Mouse (Mus musculus) midbrain, embryonic 14.5 days (tissue): ENCODE measurements around the gene Shisa3. TPM values are rescaled to one million over a fixed set of nuclear protein-coding genes. Genes with fewer than 3 reads are reported as not detected.
A peak's percentile ranks its signal among the peaks of the same experiment; 100 is the strongest.

Source experiments
- ATAC-seq: fragments of 200-750 bp; cut with Nextera tagmentation; 2 replicates; pipeline ENCODE4 v1.8.0; 2017; ENCODE audit warnings: moderate number of reproducible peaks, moderate library complexity; ENCODE audit not compliant: low FRiP score, low TSS enrichment
- DNase-seq: peaks from one replicate; pipeline ENCODE4 v3.0.0-alpha.2; 2015
- H3K27ac ChIP-seq: fragments of 300-500 bp; sonication (generic); replicated peaks from 2 replicates; pipeline ENCODE4 v1.5.1; 2014; ENCODE audit warnings: mild to moderate bottlenecking, low read depth, low read length, moderate library complexity
- H3K27me3 ChIP-seq: fragments of 300-500 bp; sonication (generic); 2 replicates; pipeline ENCODE4 v1.6.1; 2014; ENCODE audit warnings: low read length, control low read depth, mixed read lengths; ENCODE audit not compliant: control insufficient read depth, insufficient read depth
- H3K36me3 ChIP-seq: fragments of 300-500 bp; sonication (generic); 2 replicates; pipeline ENCODE4 v1.6.1; 2014; ENCODE audit warnings: low read length, control low read depth; ENCODE audit not compliant: control insufficient read depth, insufficient read depth
- H3K4me1 ChIP-seq: fragments of 300-500 bp; sonication (generic); 2 replicates; pipeline ENCODE4 v1.6.1; 2014; ENCODE audit warnings: mild to moderate bottlenecking, antibody characterized with exemption, low read length, control low read depth; ENCODE audit not compliant: control insufficient read depth, insufficient read depth
- H3K4me2 ChIP-seq: fragments of 300-500 bp; sonication (generic); 2 replicates; pipeline ENCODE4 v1.6.1; 2014; ENCODE audit warnings: mild to moderate bottlenecking, low read length, moderate library complexity
- H3K4me3 ChIP-seq: fragments of 300-500 bp; sonication (generic); replicated peaks from 2 replicates; pipeline ENCODE4 v1.5.1; 2014; ENCODE audit warnings: low read depth, low read length
- H3K9ac ChIP-seq: fragments of 300-500 bp; sonication (generic); replicated peaks from 2 replicates; pipeline ENCODE4 v1.6.1; 2014; ENCODE audit warnings: mild to moderate bottlenecking, low read length, moderate library complexity
- H3K9me3 ChIP-seq: fragments of 300-500 bp; sonication (generic); 2 replicates; pipeline ENCODE4 v1.6.1; 2016; ENCODE audit warnings: low read length, control low read depth, mixed read lengths; ENCODE audit not compliant: control insufficient read depth
- WGBS: fragments of 180-500 bp; shearing (Covaris S2); extraction: QIAGEN DNeasy Blood & Tissue Kit; methylation state at CpG from one replicate; pipeline ENCODE4 v1.1.7; 2014; 5-methylcytosine and 5-hydroxymethylcytosine counted together
- polyA plus RNA-seq: library from polyadenylated mRNA; unstranded; fragments of >200 nt; fragmentation: Nextera tagmentation; extraction: Ambion mirVana; gene quantifications from 2 replicates; pipeline ENCODE4 v1.2.1, GENCODE M21; 2014

Shisa3 gene
- polyA plus RNA-seq, 1 experiment from 2014 or later = 32.7 TPM

DNA sequence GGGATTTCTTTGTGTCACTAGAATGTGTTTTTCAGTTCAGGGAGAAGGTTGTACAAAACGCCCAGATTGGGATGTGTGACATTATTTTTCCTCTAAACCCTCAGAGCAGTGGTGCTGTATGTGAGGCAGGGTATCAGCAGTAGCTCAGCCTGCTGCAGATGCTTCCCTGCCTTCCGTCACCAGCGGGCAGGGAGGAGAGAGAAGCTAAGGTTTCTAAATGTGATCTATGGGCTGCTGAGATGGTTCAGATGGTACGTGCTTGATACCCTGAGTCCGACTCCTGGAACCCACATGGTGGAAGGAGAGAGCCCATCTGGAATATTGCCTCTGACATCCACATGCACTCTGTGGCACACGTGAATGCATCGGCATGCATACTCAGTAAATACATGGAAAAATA lies 12.1 kb upstream of the Shisa3 start:
- no peaks in the 10 kb centered on the region for H3K4me1 ChIP-seq
- WGBS = 83% methylated on average over 7 of the region's 7 CpGs
- H3K9ac ChIP-seq = no peak overlapping the region
- H3K27ac ChIP-seq = no peak overlapping the region
- no peak overlapping the region for H3K4me3 ChIP-seq
- DNase-seq = no peak
- H3K36me3 ChIP-seq = no peaks in the 10 kb centered on the region
- ATAC-seq = no peak
- H3K9me3 ChIP-seq = no peaks in the 10 kb centered on the region
- peaks cover 14% of the 10 kb centered on the region; the same call in 1 of the 2 replicates for H3K27me3 ChIP-seq
- no peak overlapping the region for H3K4me2 ChIP-seq

DNA sequence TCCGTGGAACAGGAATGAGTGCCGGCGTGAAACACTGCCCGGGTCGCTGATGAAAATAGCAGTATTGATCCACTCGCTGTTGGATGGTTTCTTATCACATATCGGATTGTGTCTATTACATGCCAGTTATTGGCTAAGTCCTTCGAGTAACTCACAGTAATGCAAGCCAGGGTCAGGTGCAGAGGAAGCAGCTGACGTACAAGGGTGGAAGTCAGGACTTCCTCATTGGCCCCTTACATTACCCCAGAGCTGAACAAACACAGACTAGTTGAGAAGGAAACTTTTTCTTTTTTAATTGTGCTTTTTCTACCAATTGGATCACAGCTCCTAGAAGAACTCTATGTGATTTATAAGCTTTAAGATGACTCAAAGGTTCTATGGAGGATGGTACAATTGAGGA lies 7.7 kb upstream of the Shisa3 start:
- no peaks in the 10 kb centered on the region for H3K4me1 ChIP-seq
- DNase-seq (no peak), ATAC-seq (no peak)
- no peaks in the 10 kb centered on the region for H3K9me3 ChIP-seq
- H3K27ac ChIP-seq = no peak overlapping the region
- no peaks in the 10 kb centered on the region for H3K36me3 ChIP-seq
- WGBS = 91% methylated on average over 9 of the region's 9 CpGs
- H3K27me3 ChIP-seq = peaks cover 41% of the 10 kb centered on the region; the same call in 1 of the 2 replicates
- H3K4me2 ChIP-seq = no peak overlapping the region
- no peak overlapping the region for H3K9ac ChIP-seq
- no peak overlapping the region for H3K4me3 ChIP-seq

DNA sequence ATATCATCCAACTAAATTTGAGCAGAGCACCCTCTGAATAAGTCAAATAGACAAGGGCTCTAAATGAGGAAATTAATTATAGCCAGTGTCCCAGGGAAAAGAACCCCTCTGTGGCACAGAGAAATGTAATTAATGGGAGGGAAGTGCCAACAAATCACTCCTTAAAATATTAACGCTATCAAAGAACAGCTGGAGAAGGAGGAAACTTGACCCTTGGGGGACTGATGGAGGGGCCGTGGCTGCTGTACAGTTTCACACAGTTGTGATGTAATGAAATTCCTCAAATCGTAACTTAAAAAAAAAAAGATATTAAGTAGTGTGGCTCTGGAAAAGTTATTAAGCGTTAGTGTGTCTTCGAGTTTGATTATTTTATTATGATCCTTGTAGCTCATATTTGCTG lies 1.7 kb upstream of the Shisa3 start:
- DNase-seq (no peak), ATAC-seq (no peak)
- Histone ChIP-seq H3K4me3 (no peak overlapping the region), H3K36me3 (no peaks in the 10 kb centered on the region), H3K9me3 (no peaks in the 10 kb centered on the region), H3K4me2 (no peak overlapping the region), H3K27me3 (peaks cover 73% of the 10 kb centered on the region), H3K27ac (no peak overlapping the region), H3K9ac (no peak overlapping the region), H3K4me1 (peaks cover 17% of the 10 kb centered on the region)
- 40% methylated on average over 5 of the region's 5 CpGs for WGBS

DNA sequence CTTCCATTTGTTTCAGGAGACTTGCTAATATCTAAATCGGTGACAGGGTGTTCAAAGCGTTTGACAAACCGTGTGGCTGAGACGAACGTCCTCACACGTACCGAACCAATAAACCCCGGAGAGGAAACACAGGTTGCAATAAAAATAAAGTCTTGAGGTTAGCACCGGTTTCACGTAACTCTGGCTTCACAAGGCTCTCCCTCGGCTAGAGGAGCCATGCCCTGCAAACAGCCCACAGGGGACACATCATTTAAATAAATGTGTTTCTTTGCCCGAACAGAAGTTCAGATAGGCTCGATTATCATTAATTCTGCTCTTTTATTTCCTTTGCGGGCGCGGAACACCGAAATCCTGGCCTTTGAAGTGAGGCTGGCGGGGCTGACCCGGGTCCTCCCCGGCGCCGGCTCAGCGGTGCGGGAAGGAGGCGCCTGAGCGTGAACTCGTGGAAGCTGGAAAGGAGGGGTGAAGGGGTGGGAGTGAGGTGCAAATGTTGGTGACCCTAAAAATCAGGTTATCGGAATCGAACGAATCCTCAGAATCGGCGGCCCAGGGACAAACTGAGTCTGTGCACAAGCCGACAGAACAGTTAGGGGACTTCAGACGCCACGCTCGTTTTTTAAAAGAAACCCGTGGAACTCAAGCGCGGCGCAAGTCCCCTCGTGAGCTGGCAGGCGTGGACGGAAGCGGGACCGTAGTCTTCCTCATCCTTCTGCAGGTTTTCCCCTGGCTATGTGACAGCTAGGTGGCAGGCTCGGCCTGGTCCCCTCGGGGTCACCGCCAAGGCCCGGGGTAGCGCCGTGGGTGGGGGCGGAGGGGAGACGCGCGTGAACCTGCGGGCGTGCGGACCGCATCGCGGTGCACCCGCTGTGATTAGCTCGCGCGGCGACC lies 522 bp upstream of the Shisa3 start:
- WGBS = under 1% methylated on average over 66 of the region's 66 CpGs
- Histone ChIP-seq H3K4me2 (peak overlapping the region; percentile 76), H3K4me1 (peaks cover 17% of the 10 kb centered on the region), H3K27ac (no peak overlapping the region), H3K9ac (peak overlapping the region; percentile 48; the same call in 1 of the 2 replicates), H3K4me3 (peak overlapping the region; percentile 39), H3K9me3 (no peaks in the 10 kb centered on the region), H3K36me3 (no peaks in the 10 kb centered on the region), H3K27me3 (peaks cover 80% of the 10 kb centered on the region)
- DNase-seq (peak; percentile 65), ATAC-seq (peak; percentile 55; the same call in 1 of the 2 replicates)

DNA sequence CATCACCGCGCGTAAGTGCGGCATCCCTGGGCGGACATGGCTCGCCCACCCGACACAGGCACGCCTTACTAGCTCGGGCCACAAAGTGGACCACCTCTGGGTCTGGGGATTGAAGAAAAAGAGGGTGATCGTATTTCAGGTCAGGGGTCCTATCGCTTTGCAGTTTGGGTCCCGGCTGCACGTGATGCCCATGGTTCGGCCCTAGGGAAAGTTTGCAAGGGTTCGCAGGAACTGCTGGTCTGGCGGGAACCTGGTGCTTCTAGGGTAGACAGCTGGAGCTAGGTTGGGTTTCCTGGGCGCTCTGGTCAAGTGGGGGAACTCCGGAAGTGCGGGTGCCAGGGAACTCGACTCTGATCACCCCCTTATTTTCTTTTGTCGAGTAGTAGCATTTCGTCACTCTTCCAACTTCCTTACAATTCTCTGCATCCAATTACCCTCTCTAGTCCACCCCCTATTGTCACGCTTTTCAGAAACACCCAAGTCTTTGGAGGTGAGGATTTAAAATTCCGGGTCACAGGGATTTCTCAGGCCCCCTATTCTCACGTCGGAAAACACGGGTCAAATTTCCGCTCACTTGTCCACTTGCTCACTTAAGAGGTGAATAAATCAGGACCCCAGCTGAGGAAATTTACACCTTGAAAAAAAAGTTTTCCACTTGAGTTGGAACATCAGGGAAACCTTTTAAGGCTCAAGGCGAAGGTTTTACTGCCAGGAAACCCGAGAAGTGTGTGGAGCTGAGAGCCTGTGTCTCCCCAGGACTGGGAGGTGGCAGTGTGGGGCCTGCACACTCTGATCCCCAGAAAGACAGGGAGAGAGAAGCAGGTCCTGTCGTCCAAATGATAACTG lies 1.2 kb downstream of the Shisa3 start:
- Histone ChIP-seq H3K36me3 (no peaks in the 10 kb centered on the region), H3K4me1 (peaks cover 17% of the 10 kb centered on the region), H3K4me3 (peak overlapping the region; percentile 39), H3K4me2 (peak overlapping the region; percentile 76), H3K9me3 (no peaks in the 10 kb centered on the region), H3K27ac (no peak overlapping the region), H3K9ac (peak overlapping the region; percentile 48; the same call in 1 of the 2 replicates), H3K27me3 (peaks cover 82% of the 10 kb centered on the region)
- ATAC-seq = no peak
- no peak for DNase-seq
- 2% methylated on average over 31 of the region's 31 CpGs for WGBS

DNA sequence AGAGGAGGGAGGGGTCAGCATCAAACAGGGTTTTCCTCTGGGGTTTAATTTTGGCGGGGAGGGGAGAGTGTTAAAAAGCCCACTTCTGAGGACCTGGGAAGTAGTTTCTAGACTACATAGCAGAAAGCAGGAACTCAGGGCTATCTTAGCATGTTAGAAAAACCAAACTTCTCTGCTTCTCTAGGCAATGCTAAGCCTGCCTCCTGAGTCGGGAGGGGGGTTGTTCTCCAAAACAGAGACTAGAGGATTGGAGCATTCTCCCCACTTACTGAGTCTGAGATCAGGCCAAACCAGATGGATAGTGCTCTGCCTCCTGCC lies 1.8 kb downstream of the Shisa3 start:
- peaks cover 17% of the 10 kb centered on the region for H3K4me1 ChIP-seq
- DNase-seq = no peak
- no peaks in the 10 kb centered on the region for H3K36me3 ChIP-seq
- H3K9me3 ChIP-seq = no peaks in the 10 kb centered on the region
- 6% methylated on average over 2 of the region's 2 CpGs for WGBS
- H3K4me2 ChIP-seq = no peak overlapping the region
- no peak overlapping the region for H3K9ac ChIP-seq
- H3K27me3 ChIP-seq = peaks cover 83% of the 10 kb centered on the region
- no peak overlapping the region for H3K4me3 ChIP-seq
- H3K27ac ChIP-seq = no peak overlapping the region
- ATAC-seq = no peak

DNA sequence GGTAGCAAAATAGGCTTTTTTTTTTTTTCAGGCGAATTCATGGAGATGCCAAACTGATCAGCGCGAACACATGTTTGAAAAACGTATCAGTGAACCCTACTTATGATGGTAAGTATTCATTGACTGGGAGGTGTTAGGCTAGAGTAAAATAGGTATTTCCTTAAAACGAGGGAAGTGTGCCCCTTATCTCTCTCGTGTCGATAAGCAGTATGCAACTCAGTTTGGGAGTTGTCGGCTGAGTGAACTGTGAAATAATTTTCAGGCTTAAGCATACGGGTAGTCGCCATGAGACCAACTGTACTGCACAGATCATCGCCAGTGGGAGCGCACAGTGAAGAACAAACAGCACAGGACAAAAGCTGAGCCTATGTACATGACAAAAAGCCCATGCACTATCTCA lies 13.5 kb downstream of the Shisa3 start:
- DNase-seq (no peak), ATAC-seq (no peak)
- H3K9me3 ChIP-seq = no peaks in the 10 kb centered on the region
- no peak overlapping the region for H3K27ac ChIP-seq
- H3K4me2 ChIP-seq = no peak overlapping the region
- H3K36me3 ChIP-seq = peaks cover 17% of the 10 kb centered on the region
- H3K4me3 ChIP-seq = no peak overlapping the region
- WGBS = 66% methylated on average over 12 of the region's 12 CpGs
- H3K9ac ChIP-seq = no peak overlapping the region
- no peaks in the 10 kb centered on the region for H3K4me1 ChIP-seq
- H3K27me3 ChIP-seq = peaks cover 44% of the 10 kb centered on the region

DNA sequence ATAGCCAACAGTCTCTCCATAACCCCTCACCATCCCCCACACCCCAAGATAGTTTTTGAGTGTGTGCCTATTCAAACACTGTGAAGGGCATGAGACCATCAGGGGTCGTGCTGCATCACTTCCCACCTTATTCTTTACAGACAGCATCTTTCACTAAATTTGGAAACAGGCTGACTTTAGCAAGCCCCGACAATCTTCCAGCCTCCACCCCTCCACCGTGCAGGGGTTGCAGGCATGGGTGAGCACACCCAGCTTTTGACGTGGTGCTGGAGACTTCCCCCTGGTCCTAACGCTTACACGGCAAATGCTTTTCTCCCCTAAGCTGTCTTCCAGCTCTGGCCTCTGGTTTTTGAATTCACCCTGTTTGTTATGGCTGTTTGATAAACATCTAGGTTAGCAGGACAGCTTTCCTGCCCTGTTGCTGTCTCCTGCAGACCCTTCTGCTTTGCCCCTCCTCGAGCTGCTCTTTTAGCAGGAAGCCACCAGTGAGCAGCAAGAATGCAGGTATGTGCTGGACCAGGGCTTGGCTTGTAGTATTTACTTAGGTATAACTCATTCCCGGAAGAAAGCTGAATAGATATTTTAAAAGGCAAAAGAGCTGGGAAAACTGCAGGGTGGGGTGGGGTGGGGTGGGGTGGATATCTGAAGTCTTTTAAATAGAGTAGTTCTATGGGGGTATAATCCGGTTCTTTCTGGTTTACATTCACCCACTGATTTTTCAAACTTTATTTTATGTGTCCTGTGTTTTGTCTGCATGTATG lies 20.7 kb downstream of the Shisa3 start:
- no peaks in the 10 kb centered on the region for H3K9me3 ChIP-seq
- H3K4me3 ChIP-seq = no peak overlapping the region
- H3K4me2 ChIP-seq = no peak overlapping the region
- H3K27ac ChIP-seq = no peak overlapping the region
- H3K4me1 ChIP-seq = 0 out of 2 replicates have a peak, but pooled peaks cover 3% of the 10 kb centered on the region
- WGBS = 60% methylated on average over 9 of the region's 9 CpGs
- ATAC-seq = no peak
- H3K36me3 ChIP-seq = peaks cover 13% of the 10 kb centered on the region; the same call in 1 of the 2 replicates
- no peak for DNase-seq
- no peak overlapping the region for H3K9ac ChIP-seq
- peaks cover 44% of the 10 kb centered on the region for H3K27me3 ChIP-seq
